Mouse (Mus musculus) kidney, adult 2 months (tissue): ENCODE measurements at regions not wholly inside any gene's neighbourhood (a gene's known extent, or its start where the extent isn't known, plus 50 kb on each side); places are given as distances from the start of the nearest gene placed in this dataset.

Experiments
- CTCF ChIP-seq: fragments of 200-500 bp; conservative IDR thresholded peaks from 2 replicates; pipeline ENCODE4 v1.5.1; 2011; ENCODE audit warnings: low read depth, mild to moderate bottlenecking, control low read depth, low read length, moderate library complexity, mixed read lengths; ENCODE audit not compliant: insufficient read depth, insufficient read length
- POLR2A ChIP-seq: fragments of 200-500 bp; IDR thresholded peaks from one replicate; pipeline ENCODE4 v1.6.1; 2011; ENCODE audit warnings: low read depth, low read length, control low read depth

DNA sequence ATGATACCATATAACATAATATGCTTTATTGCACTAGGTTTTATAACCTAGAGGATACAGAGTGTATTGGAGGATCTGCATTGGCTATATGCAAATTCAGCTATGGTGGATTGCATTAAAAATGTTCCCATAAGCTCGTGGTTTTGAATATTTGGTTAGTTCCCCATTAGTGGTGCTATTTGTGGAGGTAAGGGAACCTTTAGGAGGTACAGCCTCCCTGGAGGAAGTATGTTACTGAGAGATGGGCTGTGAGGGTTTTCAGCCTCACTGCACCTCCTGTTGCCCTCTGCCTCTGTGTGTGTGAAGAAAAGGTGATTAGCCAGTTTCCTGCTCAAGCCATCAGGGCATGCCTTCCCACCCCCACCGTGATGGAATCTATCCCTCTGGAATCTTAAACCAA is 372.1 kb downstream of the Synb start:
- no peak for TF ChIP-seq CTCF
- no peak for TF ChIP-seq POLR2A
